Mouse (Mus musculus) stomach, postnatal 0 days (tissue): ENCODE data around the gene Ube2o.
"Not testable (repeated sequence)": the region's sequence is repeated elsewhere in the genome, so short reads cannot be mapped to it uniquely, and the experiment has no call there.

Source experiments
- CTCF ChIP-seq: IDR thresholded peaks from 2 replicates; pipeline ENCODE4 v1.5.1; 2016; ENCODE audit warnings: antibody characterized with exemption, low read depth, mild to moderate bottlenecking, moderate library complexity
- EP300 ChIP-seq: optimal IDR thresholded peaks from 2 replicates; pipeline ENCODE3; 2016; ENCODE audit warnings: antibody characterized with exemption

DNA sequence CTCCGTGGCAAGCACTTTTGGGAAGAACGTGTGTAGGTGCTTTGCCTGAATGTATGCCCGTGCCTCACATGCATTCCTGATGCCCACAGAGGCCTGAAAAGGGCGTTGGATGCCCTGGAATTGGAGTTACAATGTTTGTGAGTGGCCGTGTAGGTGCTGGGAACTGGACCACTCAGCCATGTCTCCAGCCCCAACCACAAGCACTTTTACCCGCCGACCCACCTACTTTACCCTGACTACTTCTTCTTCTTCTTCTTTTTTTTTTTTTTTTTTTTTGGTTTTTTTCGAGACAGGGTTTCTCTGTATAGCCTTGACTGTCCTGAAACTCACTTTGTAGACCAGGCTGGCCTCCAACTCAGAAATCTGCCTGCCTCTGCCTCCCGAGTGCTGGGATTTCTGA, 29.9 kb upstream of the Ube2o start:
- not testable (repeated sequence) for TF ChIP-seq CTCF, EP300
